Mouse (Mus musculus) neural tube, embryonic 14.5 days (tissue): ENCODE data around the gene Gab2. TPM values are rescaled to one million over a fixed set of nuclear protein-coding genes. Genes with fewer than 3 reads are reported as not detected.

Source experiments
- ATAC-seq: fragments of 200-750 bp; cut with Nextera tagmentation; 2 replicates; pipeline ENCODE4 v1.8.0; 2017; ENCODE audit warnings: low read depth, mild to moderate bottlenecking, moderate TSS enrichment, moderate library complexity
- H3K27ac ChIP-seq: fragments of 300-500 bp; sonication (generic); 2 replicates; pipeline ENCODE4 v1.5.1; 2014; ENCODE audit warnings: low read depth, mild to moderate bottlenecking, control low read depth, low read length, moderate library complexity, mixed read lengths
- H3K27me3 ChIP-seq: fragments of 300-500 bp; sonication (generic); 2 replicates; pipeline ENCODE4 v1.6.1; 2014; ENCODE audit warnings: low read length; ENCODE audit not compliant: control insufficient read depth, insufficient read depth
- H3K36me3 ChIP-seq: fragments of 300-500 bp; sonication (generic); 2 replicates; pipeline ENCODE4 v1.6.1; 2014; ENCODE audit warnings: low read length, mixed read lengths; ENCODE audit not compliant: control insufficient read depth, insufficient read depth
- H3K4me1 ChIP-seq: fragments of 300-500 bp; sonication (generic); 2 replicates; pipeline ENCODE4 v1.6.1; 2014; ENCODE audit warnings: low read length; ENCODE audit not compliant: control insufficient read depth, insufficient read depth
- H3K4me2 ChIP-seq: fragments of 300-500 bp; sonication (generic); 2 replicates; pipeline ENCODE4 v1.6.1; 2014; ENCODE audit warnings: mild to moderate bottlenecking, low read depth, low read length, control low read depth
- H3K4me3 ChIP-seq: fragments of 300-500 bp; sonication (generic); 2 replicates; pipeline ENCODE4 v1.5.1; 2014; ENCODE audit warnings: low read depth, low read length, control low read depth, mixed read lengths
- H3K9ac ChIP-seq: fragments of 300-500 bp; sonication (generic); replicated peaks from 2 replicates; pipeline ENCODE4 v1.6.1; 2014; ENCODE audit warnings: low read depth, mild to moderate bottlenecking, control low read depth, low read length, mixed read lengths
- H3K9me3 ChIP-seq: fragments of 300-500 bp; sonication (generic); 2 replicates; pipeline ENCODE4 v1.6.1; 2016; ENCODE audit warnings: low read length; ENCODE audit not compliant: control insufficient read depth
- WGBS: fragments of 180-500 bp; shearing (Covaris S2); extraction: QIAGEN DNeasy Blood & Tissue Kit; methylation state at CpG from one replicate; pipeline ENCODE4 v1.1.7; 2014; 5-methylcytosine and 5-hydroxymethylcytosine counted together
- polyA plus RNA-seq: library from polyadenylated mRNA; unstranded; fragments of >200 nt; fragmentation: Nextera tagmentation; extraction: Ambion mirVana; gene quantifications from 2 replicates; pipeline ENCODE4 v1.2.1, GENCODE M21; 2014

Gene Gab2
- polyA plus RNA-seq, 1 experiment from 2014 or later: 13.8 TPM

DNA sequence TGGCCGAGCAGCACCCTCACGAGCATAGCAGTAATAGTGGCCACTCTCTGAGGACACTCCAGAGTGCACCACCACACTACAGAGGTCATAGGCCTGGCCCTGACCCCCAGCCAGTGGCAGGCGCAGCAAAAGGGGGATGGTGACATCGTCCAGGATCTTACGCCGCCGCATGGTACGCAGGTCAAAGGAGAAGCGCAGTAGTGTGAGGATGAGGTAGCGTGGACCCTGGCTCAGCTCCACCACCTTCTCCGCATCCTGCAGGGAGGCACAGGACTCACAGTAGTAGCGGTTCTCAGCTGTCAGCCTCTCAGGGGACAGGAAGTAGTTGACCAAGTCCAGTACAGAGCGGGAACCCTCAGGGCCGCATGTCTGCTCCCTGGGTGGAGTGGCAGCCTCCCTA, 230.2 kb downstream of the Gab2 start:
- no peak for ATAC-seq
- Histone ChIP-seq H3K9me3 (no peaks in the 10 kb centered on the region), H3K4me2 (no peak overlapping the region), H3K36me3 (peaks cover 29% of the 10 kb centered on the region), H3K9ac (no peak overlapping the region), H3K27me3 (no peaks in the 10 kb centered on the region), H3K4me3 (no peak overlapping the region), H3K27ac (no peak overlapping the region), H3K4me1 (no peaks in the 10 kb centered on the region)
- 96% methylated on average over 14 of the region's 14 CpGs for WGBS

DNA sequence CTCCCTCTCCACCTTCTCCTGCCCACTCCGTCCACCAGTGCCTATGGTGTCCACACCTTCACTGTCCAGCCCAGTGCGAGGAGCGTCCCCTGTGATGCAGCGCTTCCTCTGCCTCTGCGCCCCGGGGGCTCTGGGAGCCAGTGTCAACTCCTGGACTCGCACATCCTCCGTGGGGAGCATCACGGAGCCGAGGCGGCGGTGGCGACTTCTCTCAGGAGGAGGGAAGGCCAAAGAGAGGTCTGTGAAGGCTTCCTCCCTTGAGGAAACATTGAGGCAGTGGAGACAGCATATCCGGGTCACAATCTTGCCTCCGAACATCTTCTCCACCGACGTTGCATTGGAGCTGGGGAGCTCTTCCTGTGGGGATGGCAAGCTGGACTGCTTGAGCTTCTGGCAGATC, 230.8 kb downstream of the Gab2 start:
- Histone ChIP-seq H3K27ac (no peak overlapping the region), H3K4me1 (no peaks in the 10 kb centered on the region), H3K27me3 (no peaks in the 10 kb centered on the region), H3K4me2 (no peak overlapping the region), H3K36me3 (peaks cover 29% of the 10 kb centered on the region), H3K4me3 (no peak overlapping the region), H3K9ac (no peak overlapping the region), H3K9me3 (no peaks in the 10 kb centered on the region)
- WGBS: 93% methylated on average over 17 of the region's 17 CpGs
- no peak for ATAC-seq

DNA sequence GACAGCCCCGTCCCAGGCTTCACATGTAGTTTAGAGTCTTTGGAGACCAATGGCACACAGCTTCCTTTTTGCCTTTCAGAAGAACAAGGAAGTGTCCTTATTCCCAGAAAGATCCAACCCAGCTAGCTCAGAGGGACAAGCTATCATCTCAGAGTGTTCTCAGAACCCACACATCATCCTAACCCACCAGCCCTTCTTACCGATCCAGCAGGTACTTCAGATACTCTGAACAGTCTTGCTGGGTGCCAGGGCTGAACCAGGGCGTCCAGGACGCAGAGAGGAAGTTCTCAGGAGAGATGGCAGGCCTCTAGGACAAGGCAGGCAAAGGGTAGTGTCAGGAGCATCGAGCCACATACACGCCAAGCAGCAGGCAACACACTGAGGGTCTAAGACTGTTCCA, 231.5 kb downstream of the Gab2 start:
- H3K9ac ChIP-seq: no peak overlapping the region
- no peak overlapping the region for H3K27ac ChIP-seq
- no peaks in the 10 kb centered on the region for H3K27me3 ChIP-seq
- no peak overlapping the region for H3K4me2 ChIP-seq
- ATAC-seq: no peak
- H3K36me3 ChIP-seq: peaks cover 29% of the 10 kb centered on the region
- H3K4me3 ChIP-seq: no peak overlapping the region
- no peaks in the 10 kb centered on the region for H3K4me1 ChIP-seq
- WGBS: 90% methylated on average over 6 of the region's 6 CpGs
- no peaks in the 10 kb centered on the region for H3K9me3 ChIP-seq

DNA sequence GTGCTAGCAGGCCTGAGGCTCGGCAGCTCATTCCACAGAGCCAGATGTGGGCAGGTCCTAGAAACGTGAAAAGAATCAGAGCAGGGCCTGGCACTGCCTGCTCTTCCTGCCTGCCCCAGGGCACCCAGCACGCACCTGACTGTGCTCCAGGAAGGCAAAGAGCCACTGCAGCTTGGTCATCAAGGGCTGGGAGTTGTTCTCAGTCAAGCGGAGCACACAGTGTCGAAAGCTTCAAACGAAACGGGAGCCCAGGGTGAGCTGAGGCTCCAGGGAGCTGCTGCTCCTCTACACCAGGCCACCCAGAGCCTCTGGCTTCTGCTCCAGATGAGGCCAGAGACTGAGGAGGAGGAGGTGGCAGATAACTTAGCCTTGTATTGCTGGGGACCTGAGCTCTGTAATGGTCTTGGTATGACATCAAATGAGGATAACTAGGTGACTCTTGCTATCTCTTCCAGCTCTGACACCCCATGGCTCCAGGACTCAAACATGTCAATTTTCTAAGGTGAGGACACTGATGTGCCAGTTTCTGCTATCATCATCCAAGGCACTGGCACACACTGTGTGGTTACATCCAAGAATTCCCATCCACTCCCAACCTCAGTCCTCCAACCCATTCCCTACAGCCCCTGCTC, 232.1 kb downstream of the Gab2 start:
- WGBS: 86% methylated on average over 7 of the region's 7 CpGs
- H3K4me1 ChIP-seq: no peaks in the 10 kb centered on the region
- no peak overlapping the region for H3K4me3 ChIP-seq
- H3K27ac ChIP-seq: no peak overlapping the region
- no peaks in the 10 kb centered on the region for H3K9me3 ChIP-seq
- no peak overlapping the region for H3K9ac ChIP-seq
- peaks cover 23% of the 10 kb centered on the region for H3K36me3 ChIP-seq
- no peak overlapping the region for H3K4me2 ChIP-seq
- no peaks in the 10 kb centered on the region for H3K27me3 ChIP-seq
- ATAC-seq: no peak

DNA sequence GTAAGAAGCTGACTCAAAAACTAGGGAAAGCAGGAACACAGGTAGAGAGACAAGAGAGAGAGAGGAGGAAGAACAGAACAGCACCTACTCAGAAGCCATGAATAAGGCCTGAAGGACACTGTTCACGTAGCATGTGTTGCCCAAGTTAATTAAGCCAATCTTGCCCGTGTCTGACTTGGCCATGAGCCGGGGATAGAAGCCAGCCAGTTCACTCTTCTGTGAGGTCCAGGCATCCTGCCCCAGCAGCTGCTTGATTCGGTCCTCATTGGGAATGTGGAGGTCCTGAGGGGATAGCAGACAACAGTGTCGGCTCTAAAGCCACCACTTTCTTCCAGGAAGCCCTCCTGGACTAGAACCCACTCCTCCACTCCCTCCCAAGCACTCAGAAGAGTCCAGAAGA, 233.3 kb downstream of the Gab2 start:
- ATAC-seq: no peak
- H3K4me3 ChIP-seq: no peak overlapping the region
- H3K9ac ChIP-seq: no peak overlapping the region
- 85% methylated on average over 5 of the region's 5 CpGs for WGBS
- H3K9me3 ChIP-seq: no peaks in the 10 kb centered on the region
- H3K36me3 ChIP-seq: peaks cover 12% of the 10 kb centered on the region
- H3K4me1 ChIP-seq: no peaks in the 10 kb centered on the region
- H3K27me3 ChIP-seq: no peaks in the 10 kb centered on the region
- no peak overlapping the region for H3K4me2 ChIP-seq
- H3K27ac ChIP-seq: no peak overlapping the region

DNA sequence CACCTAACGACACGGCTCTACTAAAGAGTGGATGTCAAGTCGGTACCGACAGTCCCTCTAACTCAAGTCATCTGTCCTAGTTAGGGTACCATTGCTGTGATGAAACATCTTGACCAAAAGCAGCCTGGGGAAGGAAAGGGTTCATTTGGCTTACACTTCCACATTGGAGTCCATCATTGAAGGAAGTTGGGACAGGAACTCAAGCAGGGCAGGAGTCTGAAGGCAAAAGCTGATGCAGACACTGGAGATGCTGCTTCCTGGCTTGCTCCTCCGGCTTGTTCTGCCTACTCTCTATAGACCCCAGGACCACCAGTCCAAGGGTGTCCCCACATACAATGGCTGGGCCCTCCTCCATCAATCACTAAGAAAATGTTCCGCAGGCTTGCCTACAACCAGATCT, 234.3 kb downstream of the Gab2 start:
- no peaks in the 10 kb centered on the region for H3K4me1 ChIP-seq
- no peak overlapping the region for H3K4me3 ChIP-seq
- 87% methylated on average over 6 of the region's 6 CpGs for WGBS
- no peaks in the 10 kb centered on the region for H3K27me3 ChIP-seq
- H3K36me3 ChIP-seq: peaks cover 12% of the 10 kb centered on the region
- no peak overlapping the region for H3K9ac ChIP-seq
- no peak overlapping the region for H3K27ac ChIP-seq
- no peak for ATAC-seq
- H3K4me2 ChIP-seq: no peak overlapping the region
- no peaks in the 10 kb centered on the region for H3K9me3 ChIP-seq

DNA sequence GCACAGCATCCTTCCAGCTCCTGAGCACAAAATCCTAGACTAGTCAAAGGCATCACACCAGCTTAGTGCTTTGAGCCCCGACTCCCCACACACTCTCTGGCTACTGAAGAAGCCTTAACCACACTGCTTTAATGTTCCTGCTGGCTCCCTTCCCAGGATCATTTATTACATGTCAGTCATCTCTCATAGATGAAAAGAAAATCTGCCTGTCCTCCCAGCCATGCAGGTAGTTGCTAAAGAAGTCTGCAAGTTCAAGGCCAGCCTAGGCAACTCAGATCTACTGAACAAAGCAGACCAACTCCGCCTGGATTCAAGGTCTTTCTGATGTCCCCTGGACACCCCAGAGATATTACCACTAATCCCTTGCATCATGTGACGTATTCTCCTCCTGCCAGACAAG, 236.3 kb downstream of the Gab2 start:
- Histone ChIP-seq H3K9me3 (no peaks in the 10 kb centered on the region), H3K4me3 (no peak overlapping the region), H3K27me3 (no peaks in the 10 kb centered on the region), H3K9ac (no peak overlapping the region), H3K4me1 (no peaks in the 10 kb centered on the region), H3K4me2 (no peak overlapping the region), H3K27ac (no peak overlapping the region), H3K36me3 (peaks cover 5% of the 10 kb centered on the region; the same call in 1 of the 2 replicates)
- WGBS: 89% methylated on average over 3 of the region's 3 CpGs
- no peak for ATAC-seq

DNA sequence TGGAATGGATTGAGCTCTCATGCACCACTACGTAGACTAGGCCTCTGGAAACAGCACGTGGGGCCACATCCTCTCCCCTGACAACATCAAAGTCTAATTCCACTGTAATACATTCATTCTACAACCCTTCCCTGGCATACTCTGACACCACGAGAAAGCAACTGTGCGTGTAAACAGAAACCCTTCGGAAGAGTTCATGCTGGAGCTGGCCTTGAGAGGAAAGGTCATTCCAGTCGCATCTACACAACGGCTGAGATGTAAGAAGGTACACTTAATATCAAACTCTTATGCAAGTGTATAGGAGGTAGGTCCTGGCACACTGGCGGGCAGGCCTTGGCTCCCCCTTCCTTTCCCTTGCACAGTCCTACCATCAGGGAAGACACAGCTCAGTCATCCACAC, 243.0 kb downstream of the Gab2 start:
- Histone ChIP-seq H3K4me1 (peaks cover 5% of the 10 kb centered on the region; the same call in 1 of the 2 replicates), H3K27me3 (peaks cover 15% of the 10 kb centered on the region), H3K4me2 (no peak overlapping the region), H3K9me3 (no peaks in the 10 kb centered on the region), H3K27ac (no peak overlapping the region), H3K9ac (no peak overlapping the region), H3K4me3 (no peak overlapping the region), H3K36me3 (no peaks in the 10 kb centered on the region)
- no peak for ATAC-seq
- 92% methylated on average over 8 of the region's 8 CpGs for WGBS

DNA sequence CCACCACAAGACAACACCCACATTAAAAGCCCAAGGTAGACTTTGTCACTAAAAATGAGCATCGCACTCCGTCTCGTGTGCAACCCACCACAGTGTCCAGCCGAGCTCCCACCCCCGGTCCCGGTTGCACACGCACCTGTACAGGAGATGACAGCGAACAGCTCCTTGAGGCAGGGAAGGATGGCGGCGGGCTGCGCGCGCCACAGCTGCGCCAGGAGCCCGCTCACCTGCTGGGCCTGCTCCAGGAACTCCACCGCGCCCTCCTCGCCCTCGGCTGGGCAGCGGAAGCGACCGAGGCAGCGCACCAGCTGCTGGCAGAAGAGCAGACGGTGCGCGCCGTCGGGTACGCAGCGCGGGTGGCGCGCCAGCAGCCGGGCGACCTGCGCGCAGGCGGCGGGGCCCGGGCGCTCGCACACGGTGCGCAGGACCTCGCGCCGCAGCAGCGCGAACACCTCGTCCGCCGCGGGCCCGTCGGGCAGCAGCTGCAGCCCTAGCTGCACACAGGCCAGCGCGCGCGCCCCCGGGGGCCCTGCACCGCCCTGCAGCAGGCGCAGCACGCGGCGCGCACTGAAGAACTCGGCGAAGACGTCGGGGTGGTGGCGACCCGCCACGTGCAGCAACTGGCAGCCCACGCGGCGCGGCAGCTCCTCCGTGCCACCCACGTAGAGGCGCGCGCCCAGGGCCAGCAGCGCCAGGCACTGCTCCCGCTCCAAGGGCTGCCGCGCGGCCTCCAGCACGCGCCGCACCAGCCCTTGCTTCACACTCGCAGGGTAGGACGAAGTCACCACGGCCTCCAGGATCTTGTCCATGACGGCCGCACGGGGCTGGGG, 244.0 kb downstream of the Gab2 start:
- Histone ChIP-seq H3K4me1 (peaks cover 5% of the 10 kb centered on the region; the same call in 1 of the 2 replicates), H3K4me3 (peak overlapping the region; percentile 24), H3K4me2 (peak overlapping the region; percentile 39), H3K27me3 (peaks cover 15% of the 10 kb centered on the region), H3K36me3 (no peaks in the 10 kb centered on the region), H3K9ac (no peak overlapping the region), H3K27ac (no peak overlapping the region), H3K9me3 (no peaks in the 10 kb centered on the region)
- peak; percentile 64 for ATAC-seq
- WGBS: 15% methylated on average over 78 of the region's 96 CpGs
